Comparison of ENCODE assay signal across 13 mouse cellular contexts in the genomic region with DNA sequence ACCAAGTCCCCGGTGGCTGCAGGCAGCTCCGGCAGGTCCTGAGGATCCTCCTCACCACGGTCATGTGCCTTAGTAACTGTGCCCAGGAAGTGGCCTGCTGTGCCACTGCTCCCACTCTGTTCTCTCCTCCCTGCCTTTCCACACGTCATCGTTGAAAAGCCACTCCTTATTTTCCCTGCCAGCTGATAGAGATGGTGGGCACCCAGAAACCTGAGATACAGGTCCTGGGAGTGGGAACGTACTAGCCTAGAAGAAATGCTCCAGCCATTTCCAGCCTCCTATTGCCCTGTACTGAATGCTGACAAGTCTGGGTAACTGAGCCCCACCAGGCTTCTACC.
"Had no signal": no experiment of that assay in that cellular context is flagged by ENCODE, and none has a peak within 500 bp of the region (broad histone marks: within the 10 kb centered on the region; RNA-seq: fewer than 3 reads in every experiment).

No protein-coding gene starts in this region.

- H3K27me3 ChIP-seq: limb, embryonic 13.5 days had no signal

- H3K9me3 ChIP-seq: limb, embryonic 13.5 days had no signal

- H3K4me3 ChIP-seq: limb, embryonic 13.5 days had no signal

- DNase-seq: lung, adult 18-20 months; lung, postnatal 4 days; retina, postnatal 1 day; right cerebral cortex, postnatal 4 days; spleen, adult 18-20 months; thymus, adult 18-20 months; thymus, postnatal 14 days had no signal

- H3K9ac ChIP-seq: limb, embryonic 13.5 days; liver, embryonic 14.5 days had no signal

- ATAC-seq: lung, postnatal 0 days; midbrain, embryonic 16.5 days had no signal

- H3K4me1 ChIP-seq: limb, embryonic 13.5 days had no signal

- H3K4me2 ChIP-seq: limb, embryonic 13.5 days; midbrain, embryonic 11.5 days had no signal

- H3K27ac ChIP-seq: kidney, postnatal 0 days; limb, embryonic 13.5 days; liver, embryonic 14.5 days had no signal
